Mouse (Mus musculus): ENCODE results near the gene Rbpj.

Gene Rbpj

DNA sequence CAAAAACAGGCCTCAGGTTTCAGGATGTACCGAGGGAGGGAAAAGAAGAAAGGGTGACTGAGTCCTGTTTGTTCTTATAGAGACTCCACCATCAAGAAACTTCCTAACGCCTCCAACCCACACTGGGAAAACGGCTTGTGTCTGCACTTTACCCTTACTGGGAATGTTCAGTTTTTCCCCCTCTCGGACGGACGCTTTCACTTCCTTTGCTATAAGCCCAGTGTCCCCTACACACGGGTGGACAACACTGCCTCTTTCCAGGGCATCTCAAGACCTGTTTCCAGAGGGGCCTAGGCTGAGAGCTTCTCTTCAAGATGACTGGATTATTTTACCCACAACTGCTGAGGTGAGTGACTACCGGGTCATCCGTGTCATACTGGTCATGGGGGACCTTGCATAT lies at the start of gene Rbpj:
TSS of gene Rbpj (plus strand) at position 270 of the 400 bp plus-strand sequence.
- DNase-seq (ENCODE audit: low read depth) = no peak

DNA sequence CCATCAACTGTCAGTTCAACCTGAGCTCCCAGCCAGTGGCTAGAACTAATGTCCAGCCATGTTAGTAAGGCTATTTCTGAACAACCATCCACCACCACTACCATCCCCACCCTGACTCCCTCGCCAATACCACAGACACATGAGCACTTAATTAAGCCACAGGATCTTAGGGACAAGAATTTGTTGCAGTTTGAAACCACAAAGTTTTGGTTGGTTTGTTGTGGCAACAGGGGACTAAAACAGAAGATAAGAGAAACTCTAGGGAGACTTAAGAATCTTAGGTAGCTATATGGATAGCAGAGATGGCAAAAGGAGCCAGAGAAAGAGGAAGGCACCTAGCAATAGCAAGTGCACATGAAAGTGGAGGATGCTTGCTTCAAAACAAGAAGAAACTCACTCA lies 45.2 kb upstream of the Rbpj start:
- no peak for DNase-seq (ENCODE audit: low read depth)

DNA sequence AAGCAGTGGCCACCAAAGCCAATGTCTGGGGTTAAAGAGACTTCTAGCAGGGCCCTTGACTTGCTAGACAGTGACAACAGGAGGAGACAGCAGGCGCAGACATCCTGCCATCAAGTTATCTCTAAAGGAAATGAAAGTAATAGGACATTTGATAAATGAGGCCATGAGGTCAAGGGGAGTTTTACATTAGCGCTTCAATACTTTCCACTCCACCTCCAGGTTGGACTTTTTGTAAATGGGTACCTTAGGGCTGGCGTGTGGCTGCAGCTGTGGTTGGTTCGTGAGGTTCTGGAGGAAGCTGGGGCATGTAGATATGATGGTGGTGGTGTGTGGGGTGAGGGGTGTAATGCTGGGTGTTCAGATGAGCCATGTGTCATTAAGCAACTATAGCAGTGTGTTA lies 44.7 kb upstream of the Rbpj start:
- no peak for DNase-seq (ENCODE audit: low read depth)

DNA sequence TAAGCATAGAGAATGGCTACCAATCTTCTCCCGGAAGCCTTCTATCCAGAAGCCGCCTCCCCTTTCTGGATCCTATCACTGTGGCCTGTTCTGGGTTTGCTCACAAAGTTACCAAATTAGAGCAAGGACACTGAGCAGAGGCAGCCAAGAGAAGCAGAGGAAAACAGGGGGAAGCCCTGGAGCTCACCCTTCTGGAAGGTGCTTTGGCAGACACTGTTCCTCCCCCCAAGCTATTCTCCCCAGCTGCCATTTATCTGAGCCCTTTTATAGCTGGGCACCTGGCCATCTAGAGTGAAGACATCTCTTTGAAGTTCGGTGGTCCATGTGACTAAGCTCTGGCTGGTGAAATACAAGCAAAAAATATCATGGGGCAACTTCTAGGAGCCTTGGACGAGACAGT lies 38.5 kb upstream of the Rbpj start:
- no peak for DNase-seq (ENCODE audit: low read depth)

DNA sequence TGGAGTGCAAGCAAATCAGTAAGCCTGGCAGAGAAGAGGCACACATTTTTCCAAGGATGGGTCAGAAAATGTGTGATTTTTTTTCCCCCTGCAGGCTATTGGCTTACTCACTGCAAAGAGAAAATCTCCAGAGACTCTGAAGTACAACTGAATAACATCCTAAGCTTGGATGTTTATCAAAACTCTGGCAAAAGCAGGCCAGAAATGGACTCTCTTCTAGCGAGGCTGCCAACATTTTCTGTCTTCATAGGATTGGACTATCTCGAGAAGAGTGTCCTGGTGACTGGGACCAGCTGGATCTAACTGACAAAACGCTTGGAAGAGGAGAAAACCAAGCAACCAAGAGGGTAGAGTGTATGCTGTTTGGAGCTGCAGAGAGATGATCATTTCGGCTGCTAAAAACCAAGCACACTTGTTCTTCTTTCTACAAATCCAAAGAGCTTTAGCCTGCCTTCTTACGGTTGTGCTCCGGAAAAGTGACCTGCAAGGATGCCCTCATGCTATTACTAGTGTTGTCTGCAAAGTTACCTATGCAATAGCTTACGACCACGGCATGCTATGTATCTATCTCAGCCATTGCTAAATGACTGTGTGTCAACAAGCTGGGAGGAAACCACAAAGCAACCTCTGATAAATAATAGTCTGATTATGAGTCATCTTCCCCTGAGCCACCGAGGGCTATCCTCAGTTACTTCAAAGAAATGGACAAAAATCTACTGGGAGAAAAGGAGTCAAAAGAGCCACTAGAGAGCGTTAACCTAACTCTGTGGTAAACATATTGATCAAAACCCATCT lies 36.1 kb upstream of the Rbpj start:
- DNase-seq (ENCODE audit: low read depth) = no peak

DNA sequence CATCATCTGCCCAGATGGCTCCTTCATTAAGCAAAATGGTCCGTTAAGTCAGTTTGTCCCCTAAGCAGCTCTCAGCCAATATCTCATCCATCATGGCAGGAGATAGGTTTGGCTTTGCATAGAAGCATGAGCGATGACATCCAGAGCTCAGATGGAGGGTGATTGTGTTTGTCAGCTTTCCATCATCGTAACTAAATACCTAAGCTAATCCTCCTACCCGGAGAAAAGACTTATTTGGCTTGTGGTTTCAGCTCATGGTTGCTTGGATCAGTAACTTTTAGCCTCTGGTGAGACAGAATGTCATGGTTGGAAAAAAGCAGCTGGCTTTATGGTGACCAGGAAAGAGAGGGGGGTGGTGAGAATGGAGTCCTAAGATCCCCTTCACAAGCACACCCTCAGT lies 33.5 kb upstream of the Rbpj start:
- DNase-seq (ENCODE audit: low read depth) = no peak

DNA sequence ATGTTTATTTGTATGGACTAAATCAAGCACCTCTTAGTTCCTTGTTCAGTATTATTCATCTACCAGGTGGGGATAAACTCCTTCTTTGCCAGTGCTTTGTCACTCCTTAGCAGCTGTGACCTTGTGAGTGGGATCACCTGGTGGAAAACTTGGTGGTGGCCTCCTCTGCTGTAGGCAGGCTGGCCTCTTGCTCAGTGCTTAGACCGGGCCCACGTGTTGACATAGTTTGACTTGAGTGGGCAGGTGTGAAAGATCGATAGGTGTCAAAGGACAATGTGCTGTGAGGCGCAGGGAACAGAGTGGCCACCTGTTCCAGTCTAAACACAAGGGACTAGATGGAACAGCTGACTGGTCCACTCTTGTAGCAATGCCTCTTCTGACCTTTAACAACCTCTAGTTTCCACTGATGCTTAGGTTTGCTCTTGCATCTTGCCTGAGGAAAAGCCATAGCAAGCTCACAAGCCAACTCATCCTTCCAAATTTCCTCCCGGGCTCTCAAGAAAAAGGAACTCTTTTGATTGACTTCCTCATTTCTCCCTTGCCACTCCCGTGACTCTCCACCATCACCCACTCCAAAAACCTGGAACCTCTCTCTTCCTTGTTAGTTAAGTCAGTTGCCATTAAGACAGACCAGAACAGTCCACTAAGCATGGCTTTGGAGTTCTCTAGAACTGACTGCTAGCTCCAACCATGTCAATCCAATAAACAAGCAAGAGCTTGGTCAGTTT lies 28.9 kb upstream of the Rbpj start:
- no peak for DNase-seq (ENCODE audit: low read depth)

DNA sequence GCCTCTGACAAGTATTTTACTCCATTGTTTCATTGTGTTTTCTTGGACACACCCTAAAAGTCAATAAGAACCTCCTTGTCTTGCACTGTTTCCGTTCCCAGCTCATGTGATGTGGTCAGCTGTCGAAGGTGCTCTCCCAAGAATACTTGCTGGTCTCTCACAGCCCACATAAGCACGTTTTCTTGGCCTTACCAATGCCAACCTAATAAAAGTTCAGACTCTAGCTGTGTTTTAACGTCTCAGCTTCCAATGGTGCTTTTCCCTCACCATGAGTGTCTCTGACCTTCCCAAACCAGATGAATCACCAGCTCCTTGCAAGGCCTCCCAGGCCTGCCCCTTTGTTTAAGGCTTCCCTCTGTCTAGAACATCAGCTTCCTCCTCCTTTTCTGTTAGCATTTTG lies 28.2 kb upstream of the Rbpj start:
- DNase-seq (ENCODE audit: low read depth) = no peak

DNA sequence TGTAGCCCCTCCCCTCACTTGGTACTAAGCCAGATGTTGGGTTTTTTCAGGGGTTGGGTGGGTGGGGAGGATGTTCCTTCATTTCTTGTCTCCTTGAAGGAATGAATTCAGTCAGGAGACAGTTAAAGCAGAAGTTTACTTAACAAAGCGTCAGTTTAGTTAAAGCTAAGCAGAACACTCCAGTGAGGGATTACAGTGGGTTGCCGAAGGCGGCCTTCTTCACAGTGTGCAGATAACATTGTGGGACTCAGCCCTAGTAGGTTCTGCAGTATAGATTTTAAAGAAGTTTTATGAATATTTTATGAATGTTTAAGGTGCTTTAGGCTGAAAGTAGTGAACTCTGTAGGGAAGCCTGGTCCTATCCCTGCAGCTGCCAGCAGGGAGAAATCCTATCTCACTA lies 27.7 kb upstream of the Rbpj start:
- DNase-seq (ENCODE audit: low read depth) = no peak

DNA sequence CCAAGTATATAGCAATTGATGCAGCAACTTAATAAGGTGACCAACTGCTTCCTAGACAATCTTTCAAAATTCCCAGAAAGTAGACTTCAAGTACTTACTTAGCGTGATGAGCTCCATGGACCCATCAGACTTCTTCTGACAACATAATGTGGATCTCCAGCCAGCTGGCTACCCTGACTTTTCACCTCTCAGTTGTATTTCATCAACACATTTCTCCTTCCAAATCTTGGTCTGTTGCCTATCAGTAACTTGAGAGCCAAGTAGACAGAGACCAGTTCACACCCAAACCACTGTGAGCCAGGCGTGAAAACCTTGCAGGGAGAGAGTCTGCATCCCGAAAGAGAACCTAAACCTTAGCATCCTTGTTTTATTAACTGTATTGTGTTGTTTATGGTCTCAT lies 26.3 kb upstream of the Rbpj start:
- DNase-seq (ENCODE audit: low read depth) = no peak

DNA sequence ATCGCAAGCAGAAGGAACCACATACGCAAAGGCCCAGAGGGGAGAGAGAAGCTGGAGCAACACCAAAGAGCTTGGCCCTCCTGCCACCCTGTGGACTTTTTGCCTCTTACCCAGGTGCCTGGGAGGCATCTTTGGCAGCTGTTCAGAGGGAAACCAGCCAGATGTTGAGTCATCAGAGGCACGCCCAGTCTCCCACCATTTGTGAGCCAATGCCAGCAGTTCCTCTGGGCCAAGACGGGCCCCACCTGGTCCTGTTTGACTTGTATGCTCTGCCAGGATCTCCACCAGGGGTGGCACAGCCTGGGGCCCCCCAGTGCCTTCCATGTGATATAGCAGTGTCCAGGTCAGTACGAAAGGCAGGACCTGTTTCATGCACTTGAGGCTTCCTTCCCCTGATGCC lies 21.9 kb upstream of the Rbpj start:
- no peak for DNase-seq (ENCODE audit: low read depth)

DNA sequence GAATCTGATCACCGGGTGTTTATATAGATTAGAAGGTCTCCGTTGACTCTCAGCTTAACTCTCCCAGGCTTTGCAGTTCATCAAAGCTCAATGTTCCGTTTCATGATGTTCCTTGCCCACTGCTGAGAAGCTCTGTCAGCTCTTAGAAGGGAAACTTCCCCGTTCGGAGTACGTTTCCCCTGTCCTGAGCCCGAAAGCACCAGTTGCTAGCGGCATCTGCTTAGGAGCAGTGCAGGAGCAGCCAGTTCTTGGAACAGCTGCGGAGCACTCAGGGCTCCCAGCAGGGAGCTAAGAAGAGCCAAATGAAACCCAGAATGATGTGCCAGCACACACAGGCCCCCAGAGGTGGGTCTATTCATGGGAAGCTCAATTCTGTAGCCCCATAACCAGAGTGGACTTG lies 15.0 kb upstream of the Rbpj start:
- no peak for DNase-seq (ENCODE audit: low read depth)

DNA sequence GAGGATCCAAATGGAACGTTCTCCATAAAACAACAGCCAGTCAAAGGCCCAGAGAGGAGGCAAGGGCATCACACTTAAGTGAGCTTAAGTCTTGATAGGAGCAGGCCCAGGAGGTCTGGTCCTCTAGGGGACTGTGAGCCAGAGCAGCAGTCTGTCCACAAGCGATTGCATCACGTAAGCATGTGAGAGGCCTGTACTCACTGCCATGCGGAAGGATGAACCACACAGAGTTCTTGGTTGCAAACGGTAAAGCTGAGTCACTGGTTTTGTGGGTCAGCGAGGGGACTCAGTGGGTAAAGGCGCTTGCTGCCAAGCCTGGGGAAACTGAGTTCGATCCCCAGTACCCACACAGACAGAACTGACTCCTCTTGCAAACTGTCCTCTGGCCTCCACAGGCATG lies 14.1 kb upstream of the Rbpj start:
- DNase-seq (ENCODE audit: low read depth) = no peak

DNA sequence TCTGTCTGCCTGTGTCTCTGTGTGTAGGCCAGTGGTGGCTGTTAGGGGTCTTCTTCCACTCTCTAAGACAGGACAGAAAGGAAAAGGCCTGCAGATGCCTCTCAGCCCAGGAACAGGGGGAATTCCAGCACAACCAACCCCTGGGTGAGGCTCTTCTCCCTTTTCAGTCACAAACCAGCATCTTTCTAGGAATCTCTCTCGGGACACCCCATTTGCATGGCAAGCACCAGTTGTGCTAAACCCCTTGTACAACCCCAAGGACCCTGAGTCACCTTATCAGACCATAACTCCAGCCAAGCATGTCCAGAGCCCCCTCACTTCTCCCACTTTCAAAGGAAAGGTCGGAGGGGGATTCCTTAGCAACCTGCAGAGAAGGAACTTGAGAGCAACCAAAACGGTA lies 13.0 kb upstream of the Rbpj start:
- DNase-seq (ENCODE audit: low read depth) = no peak

DNA sequence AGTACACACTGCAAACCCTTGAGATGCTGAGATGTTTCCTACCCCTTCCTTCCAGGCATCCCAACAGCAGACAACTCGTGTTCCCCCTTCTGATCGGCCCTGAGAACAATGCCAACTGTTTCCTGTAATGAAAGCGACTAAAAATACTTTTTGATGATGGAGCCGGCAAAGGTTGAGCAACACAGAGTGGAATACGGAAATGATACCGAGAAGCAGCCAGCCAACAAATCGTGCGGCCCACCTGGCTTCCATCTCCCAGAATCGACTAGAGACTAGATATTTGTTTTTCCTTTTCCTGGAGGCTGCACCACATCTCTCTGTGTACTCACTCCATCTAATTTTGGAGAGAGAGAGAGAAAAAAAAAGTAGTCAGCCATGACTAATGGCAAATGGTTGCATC lies 11.2 kb upstream of the Rbpj start:
- no peak for DNase-seq (ENCODE audit: low read depth)

DNA sequence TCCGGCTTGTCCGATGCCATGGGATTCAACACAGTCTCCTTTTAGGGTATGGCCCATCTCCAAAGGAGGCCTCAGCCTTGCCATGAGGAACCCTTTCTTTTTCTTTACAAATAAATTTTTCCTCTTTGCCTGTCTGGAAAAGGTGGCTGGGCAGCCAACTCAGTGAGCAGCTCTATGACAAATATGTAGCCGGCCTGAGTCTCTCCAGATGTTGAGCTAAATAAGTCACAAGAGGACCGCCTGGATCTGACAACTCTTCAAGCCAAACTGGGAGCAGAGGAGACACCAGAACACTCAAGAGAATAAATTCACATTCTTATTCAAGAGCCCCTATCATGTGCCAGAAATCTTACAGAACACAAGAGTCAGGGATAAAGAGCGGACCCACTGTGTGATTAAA lies 10.5 kb upstream of the Rbpj start:
- no peak for DNase-seq (ENCODE audit: low read depth)

DNA sequence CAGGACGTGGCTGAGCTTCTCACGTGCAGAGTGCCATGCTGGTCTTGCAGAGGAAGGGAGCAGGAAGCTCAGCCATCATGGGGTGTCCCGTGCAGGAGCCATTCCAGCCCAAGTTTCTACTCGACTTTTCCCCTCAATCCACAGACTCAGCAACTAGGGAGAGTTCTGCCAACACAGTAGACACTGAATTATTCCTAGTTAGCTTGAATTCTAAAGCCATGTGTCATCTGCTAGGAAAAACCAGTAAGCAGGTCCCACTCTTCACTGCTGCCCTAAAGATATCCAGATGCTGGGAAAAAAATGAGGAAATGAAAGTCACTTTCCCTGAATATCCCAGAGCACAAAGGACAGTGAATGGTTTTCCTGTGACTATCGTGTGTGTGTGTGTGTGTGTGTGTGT lies 5.8 kb upstream of the Rbpj start:
- DNase-seq (ENCODE audit: low read depth) = no peak

DNA sequence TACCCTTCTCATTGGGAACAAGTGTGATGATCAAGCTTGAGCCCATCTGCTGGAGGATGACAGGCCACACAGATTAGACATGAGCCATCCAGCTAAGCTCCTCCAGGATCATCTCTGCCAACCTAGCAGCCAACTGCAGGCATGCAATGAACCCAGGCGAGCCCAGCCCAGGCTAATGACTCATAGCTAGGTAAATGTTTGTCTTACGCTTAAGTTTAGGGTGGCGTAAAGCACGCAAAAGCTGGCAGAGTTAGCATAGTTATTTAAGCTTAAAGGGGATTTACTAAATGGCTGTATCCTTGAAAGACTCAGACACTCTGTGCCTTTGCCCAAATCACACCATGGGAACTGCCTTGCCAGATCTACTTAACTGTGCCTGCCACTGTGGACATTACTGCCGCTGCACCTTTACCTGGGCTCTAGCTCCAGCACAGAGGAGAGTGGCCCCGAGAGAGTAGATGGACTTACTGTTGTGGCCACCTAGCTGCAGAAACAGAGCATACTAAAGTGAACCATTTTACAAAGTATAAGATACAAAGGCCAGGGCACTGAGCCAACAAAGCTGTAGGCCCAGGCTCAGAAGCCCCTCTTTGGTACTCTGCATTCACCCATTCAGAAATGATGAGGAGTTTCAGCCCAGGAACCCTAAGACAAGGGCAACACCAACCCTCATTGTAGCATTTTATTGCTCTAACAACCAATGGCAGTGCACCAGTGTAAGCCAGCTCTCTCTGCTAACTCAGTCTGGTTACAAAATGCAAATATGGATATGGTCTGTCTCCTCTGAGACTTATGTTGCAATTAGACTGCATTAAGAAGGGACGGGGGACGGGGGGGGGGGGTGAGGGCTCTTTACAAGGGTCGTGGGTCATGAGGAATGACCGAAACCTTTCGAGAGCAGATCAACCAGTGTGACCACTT lies 2.6 kb upstream of the Rbpj start:
- no peak for DNase-seq (ENCODE audit: low read depth)

DNA sequence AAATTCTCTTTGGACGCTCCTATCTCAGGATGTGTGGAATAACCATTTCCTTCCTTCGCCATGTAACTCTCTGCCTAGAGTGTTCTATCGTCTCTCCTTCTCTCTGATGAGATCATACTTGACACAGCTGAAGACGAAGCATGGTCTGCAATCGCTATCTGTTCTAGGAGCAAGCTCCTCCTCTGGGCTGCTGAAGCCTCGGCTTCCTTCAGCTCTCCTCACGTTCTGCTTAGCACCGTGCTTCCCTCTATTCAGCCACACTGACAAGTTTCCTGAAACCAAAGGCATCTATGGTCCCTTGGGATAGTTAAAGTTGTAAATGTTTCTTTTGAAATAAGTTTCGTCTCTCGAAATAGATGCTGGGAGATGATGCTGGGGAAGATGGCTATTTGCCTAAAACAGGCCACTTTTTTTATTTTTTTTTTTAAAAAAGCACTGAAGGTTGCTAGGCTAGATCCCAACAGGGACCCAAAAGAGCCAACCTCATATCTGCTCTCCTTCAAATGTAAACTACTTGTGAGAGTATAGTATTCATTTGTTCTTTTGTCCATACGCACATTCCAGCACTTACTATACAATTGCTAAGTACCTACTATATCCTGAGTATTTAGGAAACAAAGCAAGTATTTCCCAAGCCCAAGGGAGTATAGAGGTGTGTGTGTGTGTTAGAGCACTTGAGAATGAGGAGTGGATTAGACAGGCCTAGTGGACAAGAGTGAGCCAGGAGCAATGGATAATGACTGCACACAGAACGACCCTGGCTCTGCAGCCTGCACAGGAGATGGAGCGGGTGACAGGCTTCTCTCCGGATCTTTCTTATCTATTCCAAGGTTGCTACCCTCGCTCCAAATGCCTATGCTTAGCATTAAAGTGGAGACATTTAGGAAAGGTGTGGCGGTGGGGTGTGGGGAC lies 726 bp downstream of the Rbpj start:
- no peak for DNase-seq (ENCODE audit: low read depth)

DNA sequence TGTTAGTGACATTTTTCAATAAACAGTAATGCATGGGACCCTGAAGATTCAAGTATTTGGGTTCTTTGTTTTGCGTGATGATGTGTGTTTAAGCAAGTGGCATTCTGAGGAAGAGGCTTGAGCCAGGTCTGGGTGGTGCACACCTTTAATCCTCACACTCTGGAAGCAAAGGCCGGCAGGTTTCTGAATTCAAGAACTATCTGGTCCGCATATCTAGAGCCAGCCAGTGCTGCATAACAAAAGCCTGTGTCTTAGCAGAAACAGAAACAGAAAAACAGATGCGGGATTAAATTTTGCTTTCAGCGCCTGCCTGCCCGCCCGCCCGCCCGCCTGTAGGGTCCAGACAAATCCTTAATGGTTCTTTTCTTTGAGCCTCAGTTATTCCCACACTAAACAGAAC lies 1.6 kb downstream of the Rbpj start:
- DNase-seq (ENCODE audit: low read depth) = no peak

DNA sequence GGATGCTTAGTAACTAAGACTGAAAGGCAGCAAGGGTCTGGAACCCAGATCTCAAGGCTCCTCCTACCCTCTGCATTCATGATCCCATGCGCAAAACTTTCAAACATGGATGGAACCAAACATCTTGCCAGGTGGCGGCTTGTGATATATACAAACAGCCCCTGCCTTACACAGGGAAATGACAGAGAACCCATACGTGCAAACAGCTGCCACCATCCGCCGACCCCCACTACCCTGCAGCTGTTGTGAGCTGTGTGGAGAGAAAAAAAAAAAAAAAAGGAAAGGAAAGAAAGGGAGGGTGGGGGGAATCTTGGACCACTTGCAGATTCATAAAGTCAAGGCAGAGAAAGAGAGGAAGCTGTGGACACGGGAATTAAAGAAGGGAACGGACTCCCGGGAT lies 2.4 kb downstream of the Rbpj start:
- DNase-seq (ENCODE audit: low read depth) = no peak
